Mouse (Mus musculus) C2C12 (cell line): ENCODE measurements around the gene Ttc33.

ENCODE experiments used
- CEBPB ChIP-seq: IDR thresholded peaks from one replicate; pipeline ENCODE4 v1.6.1; 2011; ENCODE audit warnings: low read depth, mild to moderate bottlenecking, control low read depth, moderate library complexity
- CTCF ChIP-seq: IDR thresholded peaks from one replicate; pipeline ENCODE4 v1.5.1; 2011; ENCODE audit not compliant: control insufficient read depth, insufficient read depth, insufficient read length
- USF1 ChIP-seq: IDR thresholded peaks from one replicate; pipeline ENCODE4 v1.6.1; 2011; ENCODE audit warnings: low read depth, mild to moderate bottlenecking, control low read depth, moderate library complexity

- TF ChIP-seq CTCF (no peak), USF1 (no peak), CEBPB (no peak)
Measured at GRCm38 (mm10) chr15:5194931-5195330, 9.6 kb downstream of the Ttc33 start.
